Mouse (Mus musculus) forelimb bud, embryonic 11.5 days (tissue): Measurements from ENCODE around the gene Rflnb.
A peak's percentile ranks its signal among the peaks of the same experiment; 100 is the strongest.
"Not testable (repeated sequence)": the region's sequence is repeated elsewhere in the genome, so short reads cannot be mapped to it uniquely, and the experiment has no call there.

ENCODE experiments used
- DNase-seq: peaks from one replicate; pipeline ENCODE4 v3.0.0-alpha.2; 2012; ENCODE audit warnings: low read depth, low spot score

The Rflnb gene

DNA sequence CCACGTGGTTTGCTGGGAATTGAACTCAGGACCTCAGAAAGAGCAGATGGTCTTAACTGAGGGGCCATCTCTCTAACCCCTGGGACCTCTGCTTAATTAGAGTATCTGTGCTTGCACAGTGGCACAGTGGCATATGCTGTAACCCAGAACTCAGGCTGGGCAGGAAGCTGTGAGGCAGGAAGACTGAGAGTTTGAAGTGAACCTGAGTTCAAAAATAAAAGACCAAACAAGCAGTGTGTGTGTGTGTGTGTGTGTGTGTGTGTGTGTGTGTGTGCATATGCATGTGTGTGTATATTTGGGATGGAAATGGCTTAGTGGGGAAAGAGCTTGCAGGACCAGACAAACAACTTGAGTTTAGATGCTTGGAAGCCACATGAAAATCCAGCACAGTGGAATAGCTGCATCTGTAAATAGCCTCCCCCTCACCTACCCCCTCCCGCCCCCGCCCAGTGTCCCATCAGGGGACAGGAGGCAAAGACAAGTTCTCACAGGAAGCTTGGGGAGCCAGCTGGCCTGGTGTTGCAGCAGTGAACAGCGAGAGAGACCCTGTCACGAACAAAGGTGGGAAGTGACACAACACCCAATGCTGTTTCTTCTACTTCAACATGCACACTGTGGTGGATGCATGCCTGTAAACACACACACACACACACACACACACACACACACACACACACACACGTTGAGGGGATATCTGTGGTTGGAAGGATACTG lies 10.2 kb upstream of the Rflnb start:
- no peak for DNase-seq

DNA sequence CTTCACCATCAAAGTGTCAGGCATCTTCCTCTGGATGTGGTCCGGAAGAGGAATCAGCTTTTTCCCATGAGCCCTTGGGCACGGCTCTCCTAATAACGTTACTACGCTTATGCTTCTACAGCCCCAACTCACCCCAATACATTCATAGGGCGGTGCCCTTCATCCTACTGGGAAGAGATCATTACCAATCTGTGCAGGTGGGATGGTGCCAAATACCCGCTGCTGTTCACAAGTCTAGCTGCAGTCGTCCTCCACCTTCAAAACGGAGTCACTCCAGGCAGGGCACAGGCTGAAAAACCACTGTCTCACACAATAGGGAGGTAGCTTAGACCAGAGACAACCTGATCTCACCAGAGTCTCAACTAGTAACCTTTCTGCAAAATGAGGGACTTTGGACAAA lies 7.6 kb upstream of the Rflnb start:
- DNase-seq: no peak

DNA sequence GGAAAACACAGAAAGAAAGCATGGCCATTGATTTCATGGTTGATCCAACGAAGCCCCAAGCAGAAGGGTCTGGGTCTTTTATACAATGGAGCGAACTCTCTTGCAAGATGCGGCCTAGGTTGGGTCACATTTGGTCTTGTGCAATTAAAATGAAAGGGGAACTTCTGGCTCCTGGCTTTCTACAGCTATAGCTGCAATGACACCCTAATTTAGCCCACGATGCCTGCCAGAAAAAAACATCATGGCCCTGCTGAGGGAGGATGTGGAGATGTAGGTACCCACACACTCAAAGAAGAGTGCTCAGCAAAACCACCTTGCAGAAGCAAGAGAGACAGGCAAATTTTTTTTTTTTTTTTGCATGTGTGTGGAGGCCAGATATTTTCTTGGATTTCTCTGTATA lies 6.3 kb upstream of the Rflnb start:
- no peak for DNase-seq

DNA sequence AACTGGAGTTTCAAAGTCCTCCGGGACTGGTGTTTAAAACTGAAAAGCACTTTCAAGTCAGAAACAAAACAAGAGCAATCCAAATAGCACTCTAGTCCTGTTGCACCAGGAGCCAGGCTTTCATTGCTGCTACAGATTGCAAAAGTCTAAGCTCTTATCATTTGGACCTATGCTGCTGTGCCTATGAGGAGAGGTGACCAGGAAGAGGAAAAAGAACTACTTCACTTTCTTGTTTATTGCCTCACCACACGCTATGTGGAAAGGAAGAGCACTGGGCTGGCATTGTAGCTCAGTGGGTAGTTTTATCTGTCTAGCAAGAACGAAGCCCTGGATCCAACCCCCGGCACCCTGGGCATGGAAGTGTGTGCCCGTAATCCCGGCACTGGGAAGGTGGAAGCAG lies 5.8 kb upstream of the Rflnb start:
- DNase-seq: no peak

DNA sequence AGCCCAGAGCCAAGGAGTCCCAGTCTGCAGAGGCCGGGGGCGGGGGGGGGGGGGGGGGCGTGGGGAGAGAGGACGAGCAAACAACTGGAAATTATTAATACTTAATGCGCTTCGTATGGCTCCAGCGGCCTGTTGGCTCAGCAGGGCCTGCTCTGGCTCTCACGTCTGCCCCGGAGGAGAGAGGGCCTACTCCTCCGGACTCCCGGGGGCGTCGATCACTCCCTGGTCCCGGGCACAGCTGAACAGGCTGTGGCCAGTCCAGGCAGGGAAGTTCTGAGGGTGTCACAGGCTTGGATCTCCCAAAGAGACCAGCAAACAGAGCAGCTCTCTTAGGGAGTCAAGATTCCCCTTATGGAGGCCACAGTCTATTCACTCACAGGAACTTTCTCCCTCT lies 487 bp upstream of the Rflnb start:
- DNase-seq: no peak

DNA sequence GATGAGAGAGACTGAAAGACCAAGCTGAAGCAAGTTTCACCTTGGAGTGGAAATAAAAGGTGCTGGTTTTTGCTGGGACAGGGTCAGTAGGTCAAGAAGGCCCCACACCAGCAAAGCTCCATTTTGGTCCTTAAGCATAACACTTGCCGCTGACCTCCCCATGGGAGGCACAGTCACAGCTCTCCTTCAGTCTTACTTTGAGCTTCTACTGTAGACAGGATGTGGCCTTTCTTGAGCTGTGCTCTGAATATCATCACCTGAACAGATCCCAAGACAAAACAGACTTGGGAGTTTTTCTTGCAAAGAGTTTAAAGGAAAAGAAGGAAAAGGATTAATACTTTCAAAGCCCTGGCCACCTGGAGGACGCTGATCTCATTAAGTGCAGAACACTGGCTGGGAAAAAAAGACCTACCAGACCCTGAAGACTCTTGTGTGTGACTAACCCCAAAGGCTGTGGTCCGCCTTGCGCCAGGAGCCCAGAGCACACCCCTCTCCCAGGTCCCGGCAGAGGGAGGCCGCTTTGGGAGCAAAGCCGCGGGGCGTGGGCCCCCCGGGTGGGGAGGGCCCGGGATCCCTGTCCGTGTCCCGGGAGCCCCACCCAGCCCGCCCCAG lies 949 bp downstream of the Rflnb start:
- DNase-seq: no peak

DNA sequence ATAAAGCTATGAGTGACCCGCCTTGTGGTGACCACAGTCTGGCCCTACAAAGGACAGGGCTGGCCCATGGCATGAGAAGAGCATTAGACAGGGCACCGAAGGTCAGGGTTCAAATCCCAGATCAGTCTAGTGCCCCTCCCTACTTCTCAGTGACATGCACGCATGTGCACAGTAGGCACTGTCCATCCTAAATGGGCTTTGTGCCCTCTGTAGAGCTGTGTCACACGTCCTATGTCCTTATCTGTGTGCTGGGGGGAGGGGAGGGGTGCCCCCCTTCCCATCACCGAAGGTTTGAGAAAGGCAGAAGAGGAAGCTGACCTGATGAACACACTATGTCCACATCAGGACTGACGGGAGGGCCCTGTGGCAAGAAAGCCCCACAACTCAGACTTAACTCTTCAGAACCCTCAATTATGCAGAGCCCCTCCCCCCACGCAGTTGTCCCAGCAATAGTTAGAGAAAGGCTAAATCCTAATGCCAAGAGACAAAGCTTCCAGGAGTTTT lies 2.5 kb downstream of the Rflnb start:
- DNase-seq: no peak

DNA sequence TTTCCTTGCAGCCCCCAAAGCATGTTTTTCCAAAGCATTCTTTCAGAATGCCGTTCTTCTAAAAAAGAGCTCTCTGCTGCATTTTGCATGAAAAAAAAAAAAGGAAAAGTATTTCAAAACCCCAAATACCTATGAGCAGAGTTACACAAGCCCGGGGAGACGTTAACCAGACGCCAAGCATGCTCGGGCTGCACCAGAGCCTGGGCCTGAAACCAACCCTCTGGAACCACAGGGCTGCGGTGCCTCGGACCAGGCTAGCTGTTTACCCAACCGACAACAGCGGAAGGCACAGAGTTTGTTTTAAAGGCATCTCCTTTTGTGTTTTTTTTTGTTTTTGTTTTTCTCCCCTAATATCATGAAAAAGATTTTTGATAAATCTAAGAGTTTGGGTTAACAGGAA lies 6.7 kb downstream of the Rflnb start:
- no peak for DNase-seq

DNA sequence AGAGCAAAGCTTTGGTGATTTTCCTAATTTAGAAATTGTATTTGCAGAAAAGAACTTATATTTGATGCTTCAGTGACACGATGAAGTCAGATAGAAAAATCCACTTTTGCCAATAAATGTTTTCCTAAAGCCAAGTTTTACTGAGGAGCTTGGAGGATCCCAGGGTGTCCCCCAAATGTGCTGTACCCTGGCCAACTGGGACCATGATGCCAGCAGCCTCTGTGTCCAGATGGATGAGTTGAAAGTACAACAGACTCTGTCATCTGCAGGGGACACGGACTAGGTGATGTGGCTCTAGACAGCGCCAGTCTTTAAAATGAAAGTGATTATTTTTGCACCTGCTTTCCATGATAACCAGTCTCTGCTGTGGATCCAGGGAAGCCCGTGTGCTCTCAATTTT lies 7.7 kb downstream of the Rflnb start:
- DNase-seq: no peak

DNA sequence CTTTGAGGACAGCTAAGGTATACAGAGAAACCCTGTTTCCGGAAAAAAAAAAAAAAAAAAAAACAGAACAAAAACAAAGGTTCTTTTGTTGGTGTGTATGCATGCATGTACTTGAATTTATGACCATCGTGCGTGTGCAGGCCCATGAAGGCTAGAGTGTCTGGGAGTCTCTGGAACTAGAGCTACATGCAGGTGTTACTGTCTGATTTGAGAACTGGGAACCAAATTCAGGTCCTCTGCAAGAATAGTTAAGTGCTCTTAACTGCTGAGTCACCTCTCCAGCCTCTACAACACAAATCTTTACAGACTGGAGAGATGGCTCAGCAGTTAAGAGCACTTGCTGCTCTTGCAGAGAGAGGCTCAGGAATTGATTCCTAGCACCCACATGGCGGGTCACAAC lies 11.8 kb downstream of the Rflnb start:
- no peak for DNase-seq

DNA sequence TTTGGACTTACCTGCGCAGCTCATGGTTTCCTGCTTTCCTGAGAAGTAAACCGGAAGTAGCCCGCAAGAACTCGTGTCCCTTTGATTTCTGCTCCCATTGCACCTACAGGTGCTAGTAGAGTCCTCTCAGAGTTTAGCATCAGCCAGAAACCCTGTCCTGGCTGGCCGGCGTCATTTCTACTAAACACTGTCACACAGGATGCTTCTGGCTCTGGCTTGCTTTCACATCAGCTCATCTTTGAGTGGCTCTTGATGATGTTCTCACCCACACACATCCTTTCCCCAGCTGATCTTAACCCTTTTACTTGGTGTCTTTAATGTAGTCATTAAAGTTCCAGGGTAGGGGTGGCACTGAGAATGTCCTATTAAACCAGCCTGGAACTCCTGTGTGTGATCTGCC lies 12.3 kb downstream of the Rflnb start:
- no peak for DNase-seq

DNA sequence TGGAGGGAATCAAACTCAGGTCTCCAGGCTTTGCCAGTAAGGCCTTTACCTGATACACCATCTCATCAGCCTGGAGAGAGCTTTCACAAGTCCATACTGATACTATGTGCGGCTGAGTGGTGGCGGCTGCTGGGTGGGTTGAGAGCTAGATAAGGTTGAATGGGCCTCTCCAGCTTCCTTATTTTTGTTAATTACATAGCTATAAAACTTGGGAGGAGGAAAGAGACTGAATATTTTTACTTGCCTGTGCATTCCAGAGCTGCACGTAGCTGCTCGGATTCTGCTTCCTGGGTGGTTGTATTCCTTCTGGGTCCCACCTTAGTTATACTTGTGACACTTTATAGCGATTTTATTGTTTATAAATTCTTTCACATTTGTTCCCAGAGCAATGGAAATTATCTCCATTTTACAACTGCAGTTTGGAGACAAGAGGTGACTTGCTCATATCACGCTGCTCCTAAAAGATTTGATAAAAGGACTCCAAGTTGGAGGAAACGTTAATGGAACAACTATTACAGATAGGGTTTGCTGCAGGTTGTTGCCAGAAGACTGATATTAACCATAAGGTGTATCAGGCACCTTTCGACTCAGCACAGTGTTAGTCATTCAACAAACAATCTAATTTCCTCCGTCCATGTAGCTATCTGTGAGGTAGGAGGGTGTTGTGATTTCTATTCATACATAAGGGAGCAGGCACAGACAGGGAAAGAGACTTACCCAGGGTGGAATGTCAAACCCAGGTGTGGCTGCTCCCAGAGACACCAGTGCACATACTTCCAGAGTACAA lies 16.6 kb downstream of the Rflnb start:
- no peak for DNase-seq

DNA sequence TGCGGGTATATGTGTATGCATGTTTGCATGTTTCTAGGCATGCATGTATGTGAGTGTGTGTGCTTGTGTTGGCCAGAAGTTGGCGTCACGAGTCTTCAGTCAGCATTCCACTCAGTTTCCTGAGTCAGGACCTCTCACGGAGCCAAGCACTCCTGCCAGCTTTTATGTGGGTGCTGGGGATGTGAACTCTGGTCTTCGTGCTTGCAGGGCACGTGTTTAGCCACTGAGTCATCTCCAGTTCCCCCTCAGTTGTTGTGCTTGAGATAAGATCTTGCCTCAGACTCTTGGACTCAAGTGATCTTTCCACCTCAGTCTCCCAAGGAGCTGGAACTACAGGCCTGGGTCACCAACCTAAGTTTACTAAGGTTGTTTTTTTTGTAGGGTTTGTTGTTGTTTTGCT lies 18.5 kb downstream of the Rflnb start:
- DNase-seq: no peak

DNA sequence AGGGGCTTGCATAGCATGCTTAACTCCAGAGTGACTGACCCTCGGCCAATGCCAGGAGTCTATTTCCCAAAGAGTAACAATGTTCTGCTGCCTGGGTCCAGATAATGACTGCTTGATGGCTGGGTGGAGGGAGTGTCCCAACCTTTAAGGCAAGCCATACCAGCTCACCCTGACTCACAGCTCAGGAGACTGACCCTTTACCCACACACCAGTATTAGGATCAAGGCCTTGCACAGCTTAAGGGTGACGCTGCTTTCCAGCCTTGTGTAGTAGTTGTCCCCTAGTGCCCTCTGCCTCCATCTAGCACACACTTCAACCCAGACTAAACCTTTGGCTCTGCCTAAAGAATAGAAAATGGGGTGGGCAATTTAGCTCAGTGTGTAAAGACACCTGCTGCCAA lies 19.4 kb downstream of the Rflnb start:
- no peak for DNase-seq

DNA sequence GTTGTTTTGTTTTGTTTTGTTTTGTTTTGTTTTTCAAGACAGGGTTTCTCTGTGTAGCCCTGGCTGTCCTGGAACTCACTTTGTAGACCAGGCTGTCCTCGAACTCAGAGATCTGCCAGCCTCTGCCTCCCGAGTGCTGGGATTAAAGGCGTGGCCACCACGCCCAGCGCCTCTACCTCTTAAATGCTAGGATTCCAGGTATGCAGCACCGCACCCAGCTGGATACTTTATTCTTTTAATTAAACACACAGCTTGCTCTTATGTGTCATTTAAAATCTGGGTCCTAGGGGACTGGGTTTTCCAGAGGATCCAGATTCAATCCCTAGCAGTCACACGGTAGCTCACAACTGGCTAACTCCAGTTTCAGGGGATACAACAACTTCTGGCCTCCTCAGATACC lies 23.3 kb downstream of the Rflnb start:
- not testable (repeated sequence) for DNase-seq

DNA sequence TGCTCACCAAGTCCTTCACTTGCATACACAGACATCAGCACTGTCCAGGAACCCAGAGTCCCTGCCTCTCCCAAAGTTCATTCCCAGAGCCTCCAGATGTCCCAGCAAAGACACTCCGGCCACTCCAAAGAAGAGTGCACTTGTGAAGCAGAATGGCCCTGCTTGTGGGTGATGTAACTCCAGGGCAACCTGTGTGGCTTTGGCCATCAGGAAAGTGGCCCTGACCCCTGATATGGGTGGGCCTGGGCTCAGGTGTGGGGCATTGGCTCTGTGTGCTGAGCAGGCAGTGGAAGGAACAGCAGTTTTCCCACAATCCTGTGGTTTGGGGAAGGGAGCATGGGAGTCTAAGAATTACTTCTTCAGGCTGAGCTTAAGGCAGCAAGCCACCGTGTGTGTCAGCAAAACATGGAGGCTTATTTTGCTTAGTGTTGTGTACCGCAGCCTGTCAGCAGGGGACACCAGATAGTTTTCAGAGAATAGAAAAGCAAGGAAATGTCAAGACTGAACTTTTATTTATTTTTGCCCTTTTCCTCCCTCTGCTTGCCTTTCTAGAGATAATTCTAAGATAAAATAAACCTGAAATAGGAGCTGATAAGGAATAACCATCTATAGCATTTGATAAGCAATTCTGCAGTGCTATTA lies 26.2 kb downstream of the Rflnb start:
- no peak for DNase-seq

DNA sequence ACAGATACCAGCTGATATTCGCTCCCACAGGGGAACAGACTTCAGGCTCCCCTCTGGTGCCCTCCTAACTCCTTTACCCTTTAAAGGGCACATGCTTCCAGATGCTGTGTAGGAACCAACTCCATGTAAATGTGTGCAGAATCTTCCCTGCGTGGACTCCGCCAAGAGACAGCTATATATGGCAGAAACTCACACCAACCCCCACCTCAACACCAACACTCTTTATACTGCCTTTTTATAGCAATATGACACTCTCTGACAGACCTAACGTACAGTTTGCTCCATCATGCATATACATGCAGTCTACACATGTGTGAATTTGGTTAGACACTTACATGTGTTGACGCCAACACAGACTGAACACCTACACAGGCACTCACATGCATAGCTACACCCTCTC lies 26.9 kb downstream of the Rflnb start:
- DNase-seq: no peak

DNA sequence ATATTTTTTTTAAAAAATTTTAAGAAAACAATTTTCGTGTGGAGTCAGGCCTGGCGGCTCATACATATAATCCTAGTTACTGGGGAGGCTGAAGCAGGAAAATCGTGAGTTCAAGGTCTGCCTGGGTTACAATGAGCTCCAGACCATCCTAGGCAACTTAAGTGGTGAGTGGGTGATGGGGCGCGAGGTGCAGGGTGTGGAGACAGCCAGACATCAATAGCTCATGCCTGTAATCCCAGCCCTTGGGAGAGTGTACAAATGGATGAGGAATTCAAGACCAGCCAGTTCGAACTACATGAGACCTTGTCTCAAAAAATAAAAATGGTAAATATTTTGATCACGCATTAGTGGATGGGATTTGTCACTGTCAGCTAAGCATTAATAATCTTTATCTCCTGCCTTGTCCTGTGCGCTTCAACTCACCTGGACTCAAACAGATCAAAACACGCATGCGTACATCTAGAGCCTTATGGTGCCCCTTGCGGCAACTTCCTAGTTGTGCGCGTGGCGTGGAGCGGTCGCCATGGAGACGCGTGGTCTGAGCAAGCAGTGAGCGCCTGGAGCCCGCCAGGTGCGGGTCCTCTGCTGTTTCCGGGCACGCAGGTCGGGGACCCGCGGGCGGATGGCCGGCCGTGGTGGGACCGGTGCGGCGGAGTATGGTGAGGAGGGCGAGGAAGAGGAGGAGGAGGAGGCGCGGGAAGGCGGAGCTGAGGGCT lies 28.0 kb downstream of the Rflnb start, which contains the start of gene 1700016K19Rik:
Gene 1700016K19Rik, plus strand, starts transcription at position 473 of the 716 bp plus-strand sequence.
- DNase-seq: peak; percentile 84

DNA sequence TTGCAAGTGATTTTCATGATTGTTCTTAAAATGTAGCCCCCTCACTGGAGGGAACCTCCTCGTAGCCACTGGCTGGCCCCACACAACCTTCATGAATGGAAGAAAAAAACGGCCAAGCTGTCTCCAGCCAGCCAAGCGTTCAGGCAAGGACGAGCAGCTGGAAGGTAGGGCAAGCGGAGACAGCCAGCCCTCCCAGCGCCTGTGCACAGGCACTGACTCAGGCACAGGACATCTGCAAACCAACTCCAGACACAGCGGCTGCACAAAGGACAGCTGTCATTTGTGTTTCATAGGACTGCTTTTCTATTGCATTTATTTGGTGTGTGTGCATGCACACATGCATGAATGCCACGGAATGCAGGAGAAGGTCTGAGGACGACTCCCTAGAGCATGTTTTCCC lies 33.2 kb downstream of the Rflnb start:
- DNase-seq: no peak

DNA sequence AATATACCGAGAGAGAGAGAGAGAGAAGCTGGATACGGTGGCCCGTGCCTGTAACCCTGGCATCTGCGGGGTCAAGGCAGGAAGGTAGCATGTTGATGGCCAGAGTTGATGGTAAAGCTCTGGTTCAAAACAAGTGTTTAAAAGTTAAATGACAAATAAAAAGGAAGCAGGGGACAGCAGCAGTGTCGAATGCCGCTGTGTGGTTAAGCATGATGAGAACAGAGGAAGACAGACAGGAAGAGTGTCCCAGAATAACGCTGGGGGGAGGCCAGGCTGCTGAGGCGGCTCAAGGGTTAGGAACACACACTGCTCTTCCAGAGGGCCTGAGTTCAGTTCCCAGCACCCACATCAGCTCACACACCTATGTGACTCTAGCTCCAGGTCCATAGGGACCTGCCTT lies 35.1 kb downstream of the Rflnb start:
- no peak for DNase-seq

DNA sequence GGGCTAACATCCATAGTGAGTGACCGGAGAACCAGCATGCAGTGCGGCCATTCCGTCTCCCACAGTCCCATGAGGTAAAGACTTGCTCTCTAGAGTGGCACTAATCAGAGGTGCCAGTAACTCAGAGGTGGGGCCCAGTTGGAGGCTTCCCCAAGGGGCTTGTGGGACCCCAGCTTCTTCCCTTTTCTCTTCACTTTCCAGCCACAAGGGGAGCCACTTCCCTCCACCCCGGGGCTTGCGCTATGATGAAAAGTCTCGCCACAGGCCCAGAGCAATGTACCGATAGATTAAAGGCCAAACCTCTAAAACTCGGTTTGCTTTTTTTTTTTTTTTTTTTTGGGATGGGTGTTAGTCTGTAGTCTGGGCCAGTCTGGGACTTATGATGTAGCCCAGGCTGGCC lies 35.7 kb downstream of the Rflnb start:
- no peak for DNase-seq
